Mouse (Mus musculus): ENCODE measurements around the gene Galns.
A peak's percentile ranks its signal among the peaks of the same experiment; 100 is the strongest.

Gene Galns

GRCm38 (mm10) chr8:122568109-122568504 is 43.2 kb downstream of the Galns start:
- DNase-seq (ENCODE audit: inconsistent ontology term): no peak

- peak; percentile 98 for DNase-seq (ENCODE audit: inconsistent ontology term)
Observed at GRCm38 (mm10) chr8:122567361-122568108, 43.7 kb downstream of the Galns start, which contains the start of gene Cdt1. Gene Cdt1 (plus strand): TSS chr8:122568015.

GRCm38 (mm10) chr8:122566766-122567165 is 44.5 kb downstream of the Galns start:
- DNase-seq (ENCODE audit: inconsistent ontology term): peak; percentile 79

GRCm38 (mm10) chr8:122564363-122565352 is 46.6 kb downstream of the Galns start:
- DNase-seq (ENCODE audit: inconsistent ontology term): no peak

GRCm38 (mm10) chr8:122561199-122561598 is 50.1 kb downstream of the Galns start:
- no peak for DNase-seq (ENCODE audit: inconsistent ontology term)

GRCm38 (mm10) chr8:122558671-122559349 is 52.5 kb downstream of the Galns start:
- peak; percentile 73 for DNase-seq (ENCODE audit: inconsistent ontology term)

- no peak for DNase-seq (ENCODE audit: inconsistent ontology term)
Observed at GRCm38 (mm10) chr8:122557248-122558038, 53.8 kb downstream of the Galns start.

- peak; percentile 87 for DNase-seq (ENCODE audit: inconsistent ontology term)
Observed at GRCm38 (mm10) chr8:122556030-122557009, 54.9 kb downstream of the Galns start.

GRCm38 (mm10) chr8:122554786-122555185 is 56.5 kb downstream of the Galns start:
- DNase-seq (ENCODE audit: inconsistent ontology term): no peak

- peak; percentile 92 for DNase-seq (ENCODE audit: inconsistent ontology term)
Observed at GRCm38 (mm10) chr8:122551265-122552051, 59.8 kb downstream of the Galns start, which contains the start of gene Piezo1. Gene Piezo1 (minus strand): TSS chr8:122551329.

GRCm38 (mm10) chr8:122550995-122551264 is 60.3 kb downstream of the Galns start:
- no peak for DNase-seq (ENCODE audit: inconsistent ontology term)

GRCm38 (mm10) chr8:122550234-122550994 is 60.8 kb downstream of the Galns start:
- DNase-seq (ENCODE audit: inconsistent ontology term): peak; percentile 86

- DNase-seq (ENCODE audit: inconsistent ontology term): peak; percentile 59
Observed at GRCm38 (mm10) chr8:122548891-122549439, 62.3 kb downstream of the Galns start.

GRCm38 (mm10) chr8:122548331-122548730 is 62.9 kb downstream of the Galns start:
- no peak for DNase-seq (ENCODE audit: inconsistent ontology term)

- no peak for DNase-seq (ENCODE audit: inconsistent ontology term)
Observed at GRCm38 (mm10) chr8:122547815-122548214, 63.4 kb downstream of the Galns start.

- peak; percentile 68 for DNase-seq (ENCODE audit: inconsistent ontology term)
Observed at GRCm38 (mm10) chr8:122546811-122547453, 64.3 kb downstream of the Galns start.

GRCm38 (mm10) chr8:122546066-122546755 is 65.1 kb downstream of the Galns start:
- DNase-seq (ENCODE audit: inconsistent ontology term): no peak

Data from Muller cell, postnatal 12 days (primary cell).